Mouse (Mus musculus): Measurements from ENCODE around the gene Gli2. TPM values are rescaled to one million over a fixed set of nuclear protein-coding genes. Genes with fewer than 3 reads are reported as not detected.
A peak's percentile ranks its signal among the peaks of the same experiment; 100 is the strongest.

Gene Gli2
- polyA plus RNA-seq, 1 experiment, result 1.4 TPM

DNA sequence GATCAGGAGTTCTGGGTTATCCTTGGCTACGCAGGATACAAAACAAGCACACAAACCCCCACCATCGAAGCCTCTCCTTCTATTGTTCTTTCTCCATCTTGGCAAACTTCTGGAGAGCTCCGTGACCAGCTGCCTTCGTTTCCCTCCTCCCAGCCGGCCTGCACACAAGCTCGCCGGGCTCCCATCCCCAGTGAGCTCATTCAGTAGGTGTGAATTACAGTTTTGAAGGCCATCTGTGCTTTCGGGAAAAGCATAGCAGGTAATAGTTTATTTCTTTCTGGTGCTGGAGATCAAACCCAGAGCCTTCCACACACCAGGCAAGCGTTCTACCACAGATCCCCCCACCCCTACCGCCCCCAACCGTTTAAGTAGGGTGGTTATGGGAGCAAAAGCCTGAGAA lies 226.8 kb downstream of the Gli2 start:
- Histone ChIP-seq H3K27ac (ENCODE audit: control insufficient read depth, insufficient read depth, low read depth, low read length) (no peak overlapping the region), H3K27me3 (ENCODE audit: control insufficient read depth, insufficient read depth, low read length) (no peaks in the 10 kb centered on the region), H3K4me3 (ENCODE audit: control insufficient read depth, low read depth, low read length) (no peak overlapping the region), H3K4me1 (ENCODE audit: control insufficient read depth, insufficient read depth, low read length) (peaks cover 2% of the 10 kb centered on the region; the same call in 1 of the 2 replicates), H3K36me3 (ENCODE audit: control insufficient read depth, insufficient read depth, low read length) (no peaks in the 10 kb centered on the region)
- TF ChIP-seq POLR2A (IDR thresholded peaks at IDR 0.05; ENCODE audit: control insufficient read depth, low read depth, low read length) (no peak), CTCF (IDR thresholded peaks at IDR 0.05; ENCODE audit: control insufficient read depth, insufficient read depth, insufficient replicate concordance, low read depth, low read length) (no peak)

DNA sequence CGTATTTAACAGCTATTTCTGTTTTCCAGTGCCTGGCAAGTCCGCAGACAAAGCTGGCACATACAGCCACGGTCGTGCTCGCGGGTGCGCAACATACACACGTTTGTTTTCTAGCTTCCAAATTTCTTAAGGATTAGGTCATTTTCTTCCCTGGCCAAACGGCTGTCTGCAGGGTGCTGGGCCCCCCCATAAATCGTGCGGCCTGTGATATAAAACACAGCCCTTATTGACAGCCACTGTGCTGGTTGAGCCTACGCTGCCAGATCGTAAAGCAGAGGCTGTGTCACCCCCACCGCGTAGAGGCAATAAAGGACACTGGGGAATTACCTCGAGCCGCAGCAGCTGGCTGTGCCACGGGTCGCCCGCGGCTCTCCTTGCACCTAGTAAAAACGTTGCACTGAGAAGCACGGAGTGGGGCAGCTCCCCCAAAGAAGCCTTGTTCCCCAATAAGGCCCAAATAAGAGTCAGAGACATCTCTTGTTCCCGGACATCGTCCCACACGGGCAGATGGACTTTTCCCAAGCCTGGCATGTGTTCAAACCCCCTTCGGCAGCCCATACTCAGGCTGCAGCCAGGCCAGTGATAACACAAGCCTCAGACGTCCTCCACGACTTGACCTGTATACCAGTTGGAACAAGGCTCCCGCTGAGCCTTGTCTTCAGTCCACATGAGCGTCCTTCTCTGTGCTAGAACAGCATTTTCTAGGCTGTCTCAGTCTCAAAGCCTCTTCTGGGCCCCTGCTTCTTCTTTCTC lies 227.8 kb downstream of the Gli2 start:
- TF ChIP-seq CTCF (IDR thresholded peaks at IDR 0.05; ENCODE audit: control insufficient read depth, insufficient read depth, insufficient replicate concordance, low read depth, low read length) (no peak), POLR2A (IDR thresholded peaks at IDR 0.05; ENCODE audit: control insufficient read depth, low read depth, low read length) (no peak)
- H3K27me3 ChIP-seq (ENCODE audit: control insufficient read depth, insufficient read depth, low read length), result no peaks in the 10 kb centered on the region
- H3K4me3 ChIP-seq (ENCODE audit: control insufficient read depth, low read depth, low read length), result no peak overlapping the region
- peaks cover 2% of the 10 kb centered on the region; the same call in 1 of the 2 replicates for H3K4me1 ChIP-seq (ENCODE audit: control insufficient read depth, insufficient read depth, low read length)
- H3K36me3 ChIP-seq (ENCODE audit: control insufficient read depth, insufficient read depth, low read length), result no peaks in the 10 kb centered on the region
- no peak overlapping the region for H3K27ac ChIP-seq (ENCODE audit: control insufficient read depth, insufficient read depth, low read depth, low read length)

DNA sequence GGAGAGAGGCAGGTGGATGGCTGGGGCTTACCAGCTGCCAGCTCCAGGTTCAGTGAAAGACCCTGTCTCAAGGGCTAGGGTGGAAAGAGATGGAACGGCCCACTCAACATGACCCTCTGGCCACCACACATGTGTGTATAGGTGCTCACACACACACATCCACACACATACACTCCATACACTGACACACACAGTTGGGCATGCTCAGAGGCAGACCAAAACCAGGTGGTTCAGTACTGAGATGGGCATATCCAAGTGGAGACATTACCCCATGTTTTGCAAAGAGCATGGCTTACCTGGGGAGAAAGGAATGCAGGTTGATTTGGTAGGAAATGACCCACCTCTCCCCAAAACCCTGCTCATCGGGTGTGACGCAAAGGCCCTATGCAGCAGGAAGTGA lies 228.4 kb downstream of the Gli2 start:
- no peak overlapping the region for H3K4me3 ChIP-seq (ENCODE audit: control insufficient read depth, low read depth, low read length)
- no peaks in the 10 kb centered on the region for H3K36me3 ChIP-seq (ENCODE audit: control insufficient read depth, insufficient read depth, low read length)
- peaks cover 2% of the 10 kb centered on the region; the same call in 1 of the 2 replicates for H3K4me1 ChIP-seq (ENCODE audit: control insufficient read depth, insufficient read depth, low read length)
- H3K27ac ChIP-seq (ENCODE audit: control insufficient read depth, insufficient read depth, low read depth, low read length), result no peak overlapping the region
- no peaks in the 10 kb centered on the region for H3K27me3 ChIP-seq (ENCODE audit: control insufficient read depth, insufficient read depth, low read length)
- TF ChIP-seq CTCF (IDR thresholded peaks at IDR 0.05; ENCODE audit: control insufficient read depth, insufficient read depth, insufficient replicate concordance, low read depth, low read length), result no peak
- no peak for TF ChIP-seq POLR2A (IDR thresholded peaks at IDR 0.05; ENCODE audit: control insufficient read depth, low read depth, low read length)

DNA sequence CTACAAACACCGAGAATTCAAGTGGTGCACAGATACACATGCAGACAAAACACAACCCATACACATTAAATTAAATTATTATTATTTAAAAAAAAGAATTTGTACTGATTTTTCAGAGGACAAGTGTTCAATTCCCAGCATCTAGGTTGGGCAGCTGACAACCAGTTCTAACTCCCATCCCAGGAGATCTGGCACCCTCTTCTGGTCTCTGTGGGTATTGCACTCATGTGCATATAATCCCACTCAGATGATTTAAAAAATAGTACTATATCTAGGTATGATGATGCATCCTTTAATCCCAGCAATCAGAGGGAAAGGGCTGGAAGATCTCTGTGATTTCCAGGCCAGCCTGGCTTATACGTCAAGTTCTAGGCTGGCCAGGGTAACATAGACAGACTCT lies 231.2 kb downstream of the Gli2 start:
- Histone ChIP-seq H3K27me3 (ENCODE audit: control insufficient read depth, insufficient read depth, low read length) (no peaks in the 10 kb centered on the region), H3K4me1 (ENCODE audit: control insufficient read depth, insufficient read depth, low read length) (peaks cover 2% of the 10 kb centered on the region; the same call in 1 of the 2 replicates), H3K4me3 (ENCODE audit: control insufficient read depth, low read depth, low read length) (no peak overlapping the region), H3K36me3 (ENCODE audit: control insufficient read depth, insufficient read depth, low read length) (no peaks in the 10 kb centered on the region), H3K27ac (ENCODE audit: control insufficient read depth, insufficient read depth, low read depth, low read length) (no peak overlapping the region)
- TF ChIP-seq POLR2A (IDR thresholded peaks at IDR 0.05; ENCODE audit: control insufficient read depth, low read depth, low read length), result no peak
- peak; percentile 13; the same call in 1 of the 2 replicates for TF ChIP-seq CTCF (IDR thresholded peaks at IDR 0.05; ENCODE audit: control insufficient read depth, insufficient read depth, insufficient replicate concordance, low read depth, low read length)

DNA sequence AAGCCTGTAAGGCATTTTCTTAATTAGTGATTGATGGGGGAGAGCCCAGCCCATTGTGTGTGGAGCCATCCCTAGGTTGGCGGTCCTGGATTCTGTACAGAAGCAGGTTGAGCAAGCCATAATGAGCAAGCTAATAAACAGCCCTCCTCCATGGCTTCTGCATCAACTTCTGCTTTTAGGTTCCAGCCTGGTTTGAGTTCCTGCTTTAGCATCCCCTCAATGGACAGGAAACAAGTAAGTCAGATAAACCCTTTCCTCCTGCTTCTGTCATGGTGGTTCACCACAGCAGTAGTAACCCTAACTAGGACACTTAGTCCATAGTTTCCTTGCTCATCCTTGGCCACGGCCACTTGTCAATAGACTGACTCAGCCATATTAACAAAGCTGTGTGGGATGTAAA lies 238.4 kb downstream of the Gli2 start:
- TF ChIP-seq POLR2A (IDR thresholded peaks at IDR 0.05; ENCODE audit: control insufficient read depth, low read depth, low read length) (no peak), CTCF (IDR thresholded peaks at IDR 0.05; ENCODE audit: control insufficient read depth, insufficient read depth, insufficient replicate concordance, low read depth, low read length) (no peak)
- no peak overlapping the region for H3K4me3 ChIP-seq (ENCODE audit: control insufficient read depth, low read depth, low read length)

DNA sequence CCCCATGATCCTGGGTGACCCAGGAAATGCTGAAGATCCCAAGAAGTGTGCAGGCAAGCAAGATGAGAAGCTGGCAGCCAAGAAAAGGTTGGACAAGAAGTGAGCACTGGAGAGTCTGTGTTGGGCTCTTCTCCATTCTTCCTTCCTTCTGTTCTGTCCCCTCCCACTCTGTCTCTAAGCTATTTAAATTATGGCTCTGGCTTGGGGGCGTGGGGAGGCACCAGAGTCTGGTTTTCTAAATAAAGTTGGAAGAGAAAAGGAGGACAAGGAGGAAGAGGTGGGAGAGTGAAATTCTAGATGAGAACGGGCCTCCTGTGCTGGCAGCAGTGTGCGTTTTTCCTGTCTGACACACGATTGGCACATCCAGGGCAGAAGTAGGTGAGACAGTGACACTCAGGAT lies 243.1 kb downstream of the Gli2 start:
- TF ChIP-seq POLR2A (IDR thresholded peaks at IDR 0.05; ENCODE audit: control insufficient read depth, low read depth, low read length), result no peak
- no peak for TF ChIP-seq CTCF (IDR thresholded peaks at IDR 0.05; ENCODE audit: control insufficient read depth, insufficient read depth, insufficient replicate concordance, low read depth, low read length)
- Histone ChIP-seq H3K4me1 (ENCODE audit: control insufficient read depth, insufficient read depth, low read length) (no peaks in the 10 kb centered on the region), H3K27ac (ENCODE audit: control insufficient read depth, insufficient read depth, low read depth, low read length) (no peak overlapping the region), H3K4me3 (ENCODE audit: control insufficient read depth, low read depth, low read length) (no peak overlapping the region), H3K36me3 (ENCODE audit: control insufficient read depth, insufficient read depth, low read length) (no peaks in the 10 kb centered on the region), H3K27me3 (ENCODE audit: control insufficient read depth, insufficient read depth, low read length) (no peaks in the 10 kb centered on the region)

More for the DNA sequence above, 238.4 kb downstream of the Gli2 start:
- H3K27ac ChIP-seq (ENCODE audit: control insufficient read depth, insufficient read depth, low read depth, low read length), result no peak overlapping the region
- H3K36me3 ChIP-seq (ENCODE audit: control insufficient read depth, insufficient read depth, low read length), result no peaks in the 10 kb centered on the region
- H3K27me3 ChIP-seq (ENCODE audit: control insufficient read depth, insufficient read depth, low read length), result no peaks in the 10 kb centered on the region
- no peaks in the 10 kb centered on the region for H3K4me1 ChIP-seq (ENCODE audit: control insufficient read depth, insufficient read depth, low read length)

DNA sequence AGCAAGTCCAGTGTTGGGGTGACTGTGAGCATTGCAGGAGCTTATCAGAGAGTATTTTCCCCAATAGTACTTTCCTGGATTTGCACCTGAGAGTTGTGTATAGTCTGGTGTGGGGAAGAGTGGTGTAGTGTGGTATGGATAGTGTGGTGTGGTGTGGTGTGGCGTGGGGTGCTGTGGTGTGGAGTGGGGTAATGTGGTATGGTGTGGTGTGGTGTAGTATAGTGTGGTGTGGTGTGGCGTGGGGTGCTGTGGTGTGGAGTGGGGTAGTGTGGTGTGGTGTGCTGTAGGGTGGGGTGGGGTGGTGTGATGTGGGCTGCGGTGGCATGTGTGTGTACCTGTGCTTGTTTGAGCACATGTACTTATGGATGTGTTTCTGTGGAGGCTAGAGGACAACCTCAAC lies 246.7 kb downstream of the Gli2 start:
- Histone ChIP-seq H3K27ac (ENCODE audit: control insufficient read depth, insufficient read depth, low read depth, low read length) (no peak overlapping the region), H3K36me3 (ENCODE audit: control insufficient read depth, insufficient read depth, low read length) (no peaks in the 10 kb centered on the region), H3K4me1 (ENCODE audit: control insufficient read depth, insufficient read depth, low read length) (no peaks in the 10 kb centered on the region), H3K27me3 (ENCODE audit: control insufficient read depth, insufficient read depth, low read length) (no peaks in the 10 kb centered on the region), H3K4me3 (ENCODE audit: control insufficient read depth, low read depth, low read length) (no peak overlapping the region)
- no peak for TF ChIP-seq CTCF (IDR thresholded peaks at IDR 0.05; ENCODE audit: control insufficient read depth, insufficient read depth, insufficient replicate concordance, low read depth, low read length)
- no peak for TF ChIP-seq POLR2A (IDR thresholded peaks at IDR 0.05; ENCODE audit: control insufficient read depth, low read depth, low read length)

All from testis, adult 2 months (tissue).